Mouse (Mus musculus) lung, embryonic 15.5 days (tissue): ENCODE data around the gene Nphs1. TPM values are rescaled to one million over a fixed set of nuclear protein-coding genes. Genes with fewer than 3 reads are reported as not detected.
"Not testable (repeated sequence)": the region's sequence is repeated elsewhere in the genome, so short reads cannot be mapped to it uniquely, and the experiment has no call there.

Experiments
- ATAC-seq: fragments of 200-750 bp; cut with Nextera tagmentation; 2 replicates; pipeline ENCODE4 v1.8.0; 2017; ENCODE audit warnings: moderate number of reproducible peaks, borderline replicate concordance; ENCODE audit not compliant: low FRiP score, low TSS enrichment; ENCODE audit errors: extremely low read depth
- H3K27ac ChIP-seq: fragments of 300-500 bp; sonication (generic); 2 replicates; pipeline ENCODE4 v1.5.1; 2015; ENCODE audit warnings: moderate library complexity, mild to moderate bottlenecking, inconsistent platforms
- H3K27me3 ChIP-seq: fragments of 300-500 bp; sonication (generic); 2 replicates; pipeline ENCODE4 v1.6.1; 2015; ENCODE audit warnings: inconsistent platforms
- H3K36me3 ChIP-seq: fragments of 300-500 bp; sonication (generic); 2 replicates; pipeline ENCODE4 v1.6.1; 2015; ENCODE audit warnings: inconsistent platforms
- H3K4me1 ChIP-seq: fragments of 300-500 bp; sonication (generic); 2 replicates; pipeline ENCODE4 v1.6.1; 2015; ENCODE audit warnings: inconsistent platforms
- H3K4me2 ChIP-seq: fragments of 300-500 bp; sonication (generic); 2 replicates; pipeline ENCODE4 v1.6.1; 2015; ENCODE audit warnings: inconsistent platforms, mild to moderate bottlenecking, moderate library complexity
- H3K4me3 ChIP-seq: fragments of 300-500 bp; sonication (generic); 2 replicates; pipeline ENCODE4 v1.5.1; 2015; ENCODE audit warnings: mild to moderate bottlenecking, inconsistent platforms
- H3K9ac ChIP-seq: fragments of 300-500 bp; sonication (generic); 2 replicates; pipeline ENCODE4 v1.6.1; 2015; ENCODE audit warnings: inconsistent platforms
- H3K9me3 ChIP-seq: fragments of 300-500 bp; sonication (generic); 2 replicates; pipeline ENCODE4 v1.6.1; 2016; ENCODE audit warnings: inconsistent platforms
- WGBS: fragments of 180-500 bp; shearing (Covaris S2); methylation state at CpG from one replicate; pipeline ENCODE4 v1.1.7; 2015; 5-methylcytosine and 5-hydroxymethylcytosine counted together
- polyA plus RNA-seq: library from polyadenylated mRNA; unstranded; fragments of >200 nt; fragmentation: Nextera tagmentation; extraction: Ambion mirVana; gene quantifications from 2 replicates; pipeline ENCODE4 v1.2.1, GENCODE M21; 2015

Nphs1 gene
- polyA plus RNA-seq, 1 experiment from 2014 or later: not detected

- no peaks in the 10 kb centered on the region for H3K9me3 ChIP-seq
- H3K36me3 ChIP-seq: no peaks in the 10 kb centered on the region
- ATAC-seq: no peak
- 19% methylated on average over 4 of the region's 4 CpGs for WGBS
- H3K9ac ChIP-seq: no peak overlapping the region
- no peak overlapping the region for H3K4me3 ChIP-seq
- H3K4me2 ChIP-seq: no peak overlapping the region
- peaks cover 94% of the 10 kb centered on the region for H3K27me3 ChIP-seq
- no peak overlapping the region for H3K27ac ChIP-seq
- H3K4me1 ChIP-seq: no peaks in the 10 kb centered on the region
Measured at GRCm38 (mm10) chr7:30463996-30464395, 5.9 kb downstream of the Nphs1 start.

- H3K36me3 ChIP-seq: no peaks in the 10 kb centered on the region
- no peak overlapping the region for H3K9ac ChIP-seq
- no peaks in the 10 kb centered on the region for H3K9me3 ChIP-seq
- no peak overlapping the region for H3K27ac ChIP-seq
- H3K27me3 ChIP-seq: peaks cover 86% of the 10 kb centered on the region
- WGBS: 10% methylated on average over 6 of the region's 6 CpGs
- no peak overlapping the region for H3K4me2 ChIP-seq
- no peaks in the 10 kb centered on the region for H3K4me1 ChIP-seq
- no peak for ATAC-seq
- H3K4me3 ChIP-seq: no peak overlapping the region
Measured at GRCm38 (mm10) chr7:30464816-30465300, 6.7 kb downstream of the Nphs1 start.

- no peak for ATAC-seq
- Histone ChIP-seq H3K4me1 (no peaks in the 10 kb centered on the region), H3K27ac (no peak overlapping the region), H3K27me3 (peaks cover 13% of the 10 kb centered on the region), H3K9me3 (peaks cover 4% of the 10 kb centered on the region; the same call in 1 of the 2 replicates), H3K4me2 (no peak overlapping the region), H3K36me3 (no peaks in the 10 kb centered on the region), H3K4me3 (no peak overlapping the region), H3K9ac (no peak overlapping the region)
- WGBS: 47% methylated on average over 5 of the region's 5 CpGs
Measured at GRCm38 (mm10) chr7:30472411-30472810, 14.3 kb downstream of the Nphs1 start.

GRCm38 (mm10) chr7:30474999-30475398, 16.9 kb downstream of the Nphs1 start:
- WGBS: 58% methylated on average over 4 of the region's 4 CpGs
- no peak for ATAC-seq
- Histone ChIP-seq H3K9me3 (peaks cover 4% of the 10 kb centered on the region; the same call in 1 of the 2 replicates), H3K9ac (no peak overlapping the region), H3K4me1 (no peaks in the 10 kb centered on the region), H3K4me3 (no peak overlapping the region), H3K4me2 (no peak overlapping the region), H3K27ac (no peak overlapping the region), H3K36me3 (no peaks in the 10 kb centered on the region), H3K27me3 (peaks cover 5% of the 10 kb centered on the region; the same call in 1 of the 2 replicates)

GRCm38 (mm10) chr7:30476136-30476535, 18.0 kb downstream of the Nphs1 start:
- H3K9me3 ChIP-seq: not testable (repeated sequence)
- WGBS: 86% methylated on average over 7 of the region's 7 CpGs

GRCm38 (mm10) chr7:30477415-30478381, 19.6 kb downstream of the Nphs1 start:
- no peak for ATAC-seq

More at GRCm38 (mm10) chr7:30476136-30476535, 18.0 kb downstream of the Nphs1 start:
- not testable (repeated sequence) for H3K4me1 ChIP-seq, H3K4me2 ChIP-seq, ATAC-seq, H3K9ac ChIP-seq, H3K27ac ChIP-seq, H3K4me3 ChIP-seq, H3K36me3 ChIP-seq, H3K27me3 ChIP-seq

GRCm38 (mm10) chr7:30484250-30484649, 26.1 kb downstream of the Nphs1 start:
- H3K4me1 ChIP-seq: no peaks in the 10 kb centered on the region
- 14% methylated on average over 8 of the region's 8 CpGs for WGBS
- no peaks in the 10 kb centered on the region for H3K9me3 ChIP-seq
- H3K27me3 ChIP-seq: no peaks in the 10 kb centered on the region
- H3K27ac ChIP-seq: no peak overlapping the region
- no peak for ATAC-seq
- H3K4me3 ChIP-seq: no peak overlapping the region
- no peak overlapping the region for H3K9ac ChIP-seq
- no peaks in the 10 kb centered on the region for H3K36me3 ChIP-seq
- H3K4me2 ChIP-seq: no peak overlapping the region

More at GRCm38 (mm10) chr7:30477415-30478381, 19.6 kb downstream of the Nphs1 start:
- Histone ChIP-seq H3K4me2 (peak overlapping the region; percentile 45), H3K36me3 (no peaks in the 10 kb centered on the region), H3K27me3 (peaks cover 5% of the 10 kb centered on the region; the same call in 1 of the 2 replicates), H3K4me3 (peak overlapping the region; percentile 17; the same call in 1 of the 2 replicates), H3K27ac (no peak overlapping the region), H3K9ac (no peak overlapping the region), H3K4me1 (no peaks in the 10 kb centered on the region), H3K9me3 (no peaks in the 10 kb centered on the region)
- WGBS: 6% methylated on average over 30 of the region's 32 CpGs

GRCm38 (mm10) chr7:30490251-30490956, 32.3 kb downstream of the Nphs1 start:
- no peaks in the 10 kb centered on the region for H3K9me3 ChIP-seq
- ATAC-seq: no peak
- no peaks in the 10 kb centered on the region for H3K4me1 ChIP-seq

GRCm38 (mm10) chr7:30490957-30491307, 32.8 kb downstream of the Nphs1 start:
- Histone ChIP-seq H3K9me3 (no peaks in the 10 kb centered on the region), H3K9ac (no peak overlapping the region), H3K36me3 (no peaks in the 10 kb centered on the region), H3K27me3 (peaks cover 13% of the 10 kb centered on the region), H3K27ac (no peak overlapping the region), H3K4me3 (no peak overlapping the region), H3K4me2 (no peak overlapping the region), H3K4me1 (no peaks in the 10 kb centered on the region)
- 20% methylated on average over 6 of the region's 6 CpGs for WGBS
- no peak for ATAC-seq

More at GRCm38 (mm10) chr7:30490251-30490956, 32.3 kb downstream of the Nphs1 start:
- Histone ChIP-seq H3K4me2 (no peak overlapping the region), H3K27ac (no peak overlapping the region), H3K4me3 (no peak overlapping the region), H3K9ac (no peak overlapping the region), H3K27me3 (peaks cover 13% of the 10 kb centered on the region), H3K36me3 (no peaks in the 10 kb centered on the region)
- 26% methylated on average over 16 of the region's 16 CpGs for WGBS

GRCm38 (mm10) chr7:30492765-30493164, 34.6 kb downstream of the Nphs1 start:
- Histone ChIP-seq H3K9me3 (no peaks in the 10 kb centered on the region), H3K27ac (no peak overlapping the region), H3K27me3 (peaks cover 13% of the 10 kb centered on the region), H3K9ac (no peak overlapping the region), H3K36me3 (no peaks in the 10 kb centered on the region), H3K4me1 (no peaks in the 10 kb centered on the region), H3K4me3 (no peak overlapping the region), H3K4me2 (no peak overlapping the region)
- no peak for ATAC-seq
- WGBS: 15% methylated on average over 4 of the region's 4 CpGs

GRCm38 (mm10) chr7:30493401-30493931, 35.4 kb downstream of the Nphs1 start, which contains the start of gene Prodh2:
TSS of gene Prodh2 (plus strand) at chr7:30493622.
- H3K36me3 ChIP-seq: no peaks in the 10 kb centered on the region
- no peak within 1 kb of the TSS for H3K9ac ChIP-seq
- H3K4me2 ChIP-seq: no peak within 1 kb of the TSS
- no peak within 1 kb of the TSS for H3K27ac ChIP-seq
- H3K4me3 ChIP-seq: no peak within 1 kb of the TSS
- 32% methylated on average over 11 of the region's 11 CpGs for WGBS
- ATAC-seq: no peak
- no peaks in the 10 kb centered on the region for H3K9me3 ChIP-seq
- no peaks in the 10 kb centered on the region for H3K4me1 ChIP-seq
- H3K27me3 ChIP-seq: peaks cover 13% of the 10 kb centered on the region
